Mouse (Mus musculus) kidney, adult 8-10 months (tissue): Measurements from ENCODE around the gene Tmem200a.
"Not testable (repeated sequence)": the region's sequence is repeated elsewhere in the genome, so short reads cannot be mapped to it uniquely, and the experiment has no call there.

ENCODE experiments used
- DNase-seq, 2 experiments: peaks; one replicate each; pipeline ENCODE4 v3.0.0; 2022

The Tmem200a gene

DNA sequence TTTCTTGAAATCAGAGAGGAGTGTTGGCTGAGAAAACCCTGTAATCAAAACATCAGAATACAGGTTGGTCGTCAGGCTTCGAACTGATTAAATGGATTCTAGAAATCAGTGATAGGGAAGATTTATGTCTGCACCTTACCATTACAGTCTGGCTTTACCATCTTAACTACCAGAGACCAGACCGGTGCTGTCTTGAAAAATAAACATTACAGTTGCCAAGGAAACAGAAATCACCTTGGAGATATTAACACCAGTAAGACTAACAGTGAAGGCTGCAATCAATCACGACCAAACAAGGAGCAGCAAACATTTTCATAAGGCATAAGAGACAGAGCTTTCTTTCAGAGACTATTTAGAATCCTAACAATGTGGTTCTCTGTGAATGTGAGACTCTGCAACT is 116.0 kb downstream of the Tmem200a start:
- DNase-seq: no peak

DNA sequence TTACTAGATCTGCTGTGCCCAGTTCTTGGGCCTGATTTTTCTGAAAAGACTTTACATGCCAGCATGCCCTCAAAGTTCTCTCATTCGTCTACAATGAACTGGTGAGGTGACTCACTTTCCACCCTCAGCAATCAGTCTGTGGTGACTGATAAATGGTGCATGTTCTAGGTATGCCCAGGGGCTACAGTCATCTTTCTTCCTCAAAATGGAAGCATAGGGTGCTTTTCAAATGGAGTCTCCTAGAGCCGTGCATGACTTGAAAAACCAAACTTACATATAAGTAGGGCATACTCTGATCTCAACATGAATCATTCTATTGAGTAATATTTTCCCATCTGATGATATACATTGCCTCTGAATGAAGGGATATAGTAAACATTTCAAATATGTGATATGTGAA is 117.8 kb downstream of the Tmem200a start:
- no peak for DNase-seq

- DNase-seq: no peak
Measured at GRCm38 (mm10) chr10:25958762-25959753, 119.8 kb downstream of the Tmem200a start.

DNA sequence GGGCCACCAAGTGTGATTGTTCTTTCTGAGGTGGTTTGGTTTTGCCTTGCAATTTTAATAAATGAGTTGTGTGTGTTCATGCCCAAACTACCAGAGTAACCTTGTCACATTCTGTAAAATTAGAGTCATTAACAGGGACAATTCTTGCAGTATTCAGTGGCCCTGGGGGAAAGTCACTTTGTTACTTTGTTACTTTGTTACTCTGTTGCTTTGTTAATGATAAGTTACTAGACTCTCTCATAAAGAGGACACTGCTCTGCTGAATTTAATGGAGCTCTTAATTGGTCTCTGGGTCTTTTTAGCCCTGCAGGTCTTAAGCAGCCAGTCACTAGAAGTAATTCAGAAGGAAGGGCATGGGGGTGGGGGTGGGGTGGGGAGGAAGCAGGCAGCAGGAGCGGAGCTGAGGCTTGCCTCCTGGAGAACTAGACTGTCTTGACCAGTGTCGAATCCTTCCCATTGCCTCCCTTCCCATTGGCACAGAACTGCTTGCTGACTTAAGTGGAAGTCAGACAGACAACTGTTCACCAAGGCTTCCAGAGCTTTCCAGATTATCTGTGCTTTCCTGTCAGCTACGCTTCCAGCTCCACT is 124.1 kb downstream of the Tmem200a start:
- no peak for DNase-seq

DNA sequence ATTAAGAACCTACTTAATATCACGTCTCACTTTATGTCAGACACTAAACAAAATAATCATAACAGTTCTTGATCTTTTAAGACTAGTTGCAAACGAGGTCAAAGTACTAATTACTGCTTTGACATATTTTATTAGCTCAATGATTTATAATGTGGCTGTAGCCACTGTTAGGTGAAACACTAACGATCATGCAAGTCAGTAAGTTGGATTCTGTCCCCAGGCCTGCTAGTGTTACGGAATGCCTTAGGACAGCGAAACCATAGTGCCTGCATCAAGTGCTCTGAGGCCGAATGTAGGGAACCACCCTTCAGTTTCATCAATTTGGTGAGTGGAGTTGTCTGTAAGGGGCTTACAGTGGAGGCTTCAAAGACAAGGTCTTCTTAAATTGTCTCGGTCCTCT is 126.0 kb downstream of the Tmem200a start:
- no peak for DNase-seq

- DNase-seq: no peak
Measured at GRCm38 (mm10) chr10:25952150-25952549, 126.7 kb downstream of the Tmem200a start.

GRCm38 (mm10) chr10:25945866-25946265 is 133.0 kb downstream of the Tmem200a start:
- DNase-seq: no peak

DNA sequence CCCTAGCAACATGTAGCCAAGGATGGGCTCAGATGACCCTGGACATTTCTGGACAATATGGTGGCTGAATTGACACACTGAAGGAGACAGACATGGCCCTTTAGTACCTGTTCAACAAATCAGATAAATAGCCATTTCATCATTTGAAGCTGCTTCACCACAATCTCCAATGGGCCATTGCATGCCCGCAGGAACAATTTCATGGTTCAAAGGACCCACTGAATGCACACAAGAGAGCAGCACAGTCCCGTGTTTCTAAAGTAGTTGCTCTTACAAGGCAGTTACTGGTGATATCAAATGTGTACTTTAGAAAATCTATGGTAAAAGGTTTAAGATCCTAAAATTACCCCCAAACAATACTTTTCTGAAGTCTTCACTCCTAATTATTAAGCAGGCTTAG is 134.2 kb downstream of the Tmem200a start:
- DNase-seq: no peak

GRCm38 (mm10) chr10:25931796-25932195 is 147.1 kb downstream of the Tmem200a start:
- no peak for DNase-seq

DNA sequence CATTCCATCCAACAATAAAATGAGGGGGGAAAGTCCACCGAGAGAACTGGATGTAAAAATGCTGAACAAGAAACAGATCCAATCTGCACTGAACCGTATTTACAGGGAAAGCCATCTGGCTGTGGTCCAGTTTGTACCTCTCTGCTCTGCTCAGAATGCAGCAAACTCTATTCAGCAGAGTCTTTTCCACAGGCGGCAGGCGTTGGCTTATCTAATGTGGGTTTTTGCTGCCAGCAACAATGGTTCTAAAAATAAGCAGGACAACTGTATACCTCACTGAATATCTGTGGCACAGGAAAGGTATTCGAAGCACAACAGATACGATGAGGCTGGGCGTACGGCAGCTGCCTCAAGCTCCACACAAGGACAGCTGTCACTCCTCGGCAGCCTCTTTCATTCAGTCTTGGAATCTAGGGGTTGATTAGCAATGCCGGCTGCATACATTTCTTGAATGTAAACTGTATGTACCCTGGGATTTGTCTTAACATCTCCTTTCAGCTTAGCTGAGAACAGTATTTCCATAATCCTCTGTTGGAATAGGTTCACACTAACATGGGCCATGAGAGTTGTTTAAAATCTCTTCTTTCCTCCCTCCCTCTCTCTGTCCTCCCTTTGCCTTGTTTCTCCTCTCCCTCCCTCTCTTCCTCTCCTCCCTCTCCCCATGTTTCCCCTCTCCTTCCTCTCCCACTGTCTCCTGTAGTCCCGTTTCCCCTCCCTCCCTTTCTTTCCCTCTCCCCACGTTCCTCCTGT is 149.3 kb downstream of the Tmem200a start:
- DNase-seq: peak in 1 of 2 experiments; percentile 15

DNA sequence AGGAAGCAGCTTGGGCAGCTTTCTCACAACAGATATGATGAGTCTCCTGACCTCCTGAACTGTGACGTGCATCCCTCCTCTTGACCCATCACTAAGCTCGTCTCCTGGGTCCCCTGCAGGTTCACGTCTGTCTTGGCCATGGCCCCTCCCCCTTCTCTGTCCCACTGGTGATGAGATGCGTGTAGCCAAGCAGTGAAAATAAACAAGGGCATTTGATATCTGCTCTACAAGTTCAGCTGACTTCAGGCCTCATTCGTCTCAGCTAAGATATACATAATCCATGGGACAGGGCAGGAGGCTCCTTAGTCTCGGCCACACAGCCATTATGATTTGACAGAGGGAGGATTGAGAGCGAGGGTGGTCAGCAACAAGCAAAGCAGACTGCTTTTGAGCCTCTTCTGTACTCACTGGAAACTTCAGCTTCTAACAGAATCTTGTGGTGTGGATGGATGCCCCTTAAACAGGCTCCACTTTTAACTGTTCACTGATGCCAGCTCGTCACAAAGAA is 149.9 kb downstream of the Tmem200a start:
- DNase-seq: no peak

GRCm38 (mm10) chr10:25928448-25928786 is 150.4 kb downstream of the Tmem200a start:
- no peak for DNase-seq

DNA sequence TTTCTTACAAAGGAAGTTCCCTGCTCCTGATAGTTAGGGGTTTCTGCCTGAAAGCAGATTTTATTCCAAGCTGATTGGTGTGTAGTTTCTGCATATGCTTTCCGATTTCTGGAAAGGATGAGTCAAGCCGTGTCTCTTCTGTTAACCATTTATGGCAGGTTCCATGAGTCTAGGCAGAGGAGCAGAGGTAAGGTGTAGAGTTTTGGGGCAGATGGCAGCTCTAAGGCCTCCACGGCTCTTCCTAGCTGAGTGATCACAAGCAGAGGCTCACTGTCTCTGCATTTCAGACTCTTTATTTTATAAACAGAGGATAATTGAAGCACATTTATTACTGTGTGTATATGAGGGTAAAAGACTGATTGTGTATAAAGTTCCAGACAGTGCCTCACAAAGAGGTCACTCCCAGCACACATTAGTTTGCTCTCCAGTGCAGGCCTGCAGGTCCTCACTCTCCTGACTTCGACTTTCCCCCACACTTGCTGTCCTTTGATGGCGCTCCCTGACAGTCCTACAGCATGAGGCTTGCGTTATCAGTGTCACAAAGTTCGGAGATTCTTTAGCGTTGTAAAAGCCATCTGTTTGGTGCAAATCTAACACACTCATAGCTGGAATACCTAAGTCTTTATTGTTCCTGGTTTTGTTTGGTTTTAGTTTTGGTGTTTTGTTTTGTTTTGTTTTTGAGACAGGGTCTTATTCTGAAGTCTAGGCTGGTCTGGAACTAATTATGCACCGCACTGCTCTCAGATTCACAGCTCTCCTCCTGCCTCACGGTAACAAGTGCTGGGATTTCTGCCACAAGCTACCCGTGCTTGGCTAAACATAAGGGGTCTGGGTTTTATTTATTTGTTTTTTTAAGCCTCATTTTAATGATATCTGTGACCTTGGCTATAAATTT is 151.1 kb downstream of the Tmem200a start:
- DNase-seq: no peak

- DNase-seq: no peak
Measured at GRCm38 (mm10) chr10:25920640-25921278, 158.1 kb downstream of the Tmem200a start.

GRCm38 (mm10) chr10:25918103-25918502 is 160.7 kb downstream of the Tmem200a start:
- DNase-seq: no peak

DNA sequence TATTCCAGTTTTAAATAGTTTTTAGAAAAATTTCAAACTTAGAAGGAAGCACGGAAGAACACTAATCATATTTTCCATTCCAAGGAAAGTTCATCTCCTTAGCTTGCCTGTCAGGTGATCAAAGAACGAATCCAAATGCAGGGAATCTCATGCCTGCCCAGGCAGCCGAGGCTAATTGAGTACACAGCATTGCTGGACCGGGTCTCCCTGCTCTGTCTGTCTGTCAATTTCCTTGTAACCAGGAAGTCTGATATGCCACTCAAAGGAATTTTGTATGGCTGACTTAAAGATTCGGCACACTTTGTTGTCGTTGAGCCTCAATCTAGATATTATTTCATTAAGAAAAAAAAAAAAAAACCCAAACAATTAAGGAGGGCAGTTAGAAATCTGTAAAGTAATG is 168.6 kb downstream of the Tmem200a start:
- DNase-seq: no peak

DNA sequence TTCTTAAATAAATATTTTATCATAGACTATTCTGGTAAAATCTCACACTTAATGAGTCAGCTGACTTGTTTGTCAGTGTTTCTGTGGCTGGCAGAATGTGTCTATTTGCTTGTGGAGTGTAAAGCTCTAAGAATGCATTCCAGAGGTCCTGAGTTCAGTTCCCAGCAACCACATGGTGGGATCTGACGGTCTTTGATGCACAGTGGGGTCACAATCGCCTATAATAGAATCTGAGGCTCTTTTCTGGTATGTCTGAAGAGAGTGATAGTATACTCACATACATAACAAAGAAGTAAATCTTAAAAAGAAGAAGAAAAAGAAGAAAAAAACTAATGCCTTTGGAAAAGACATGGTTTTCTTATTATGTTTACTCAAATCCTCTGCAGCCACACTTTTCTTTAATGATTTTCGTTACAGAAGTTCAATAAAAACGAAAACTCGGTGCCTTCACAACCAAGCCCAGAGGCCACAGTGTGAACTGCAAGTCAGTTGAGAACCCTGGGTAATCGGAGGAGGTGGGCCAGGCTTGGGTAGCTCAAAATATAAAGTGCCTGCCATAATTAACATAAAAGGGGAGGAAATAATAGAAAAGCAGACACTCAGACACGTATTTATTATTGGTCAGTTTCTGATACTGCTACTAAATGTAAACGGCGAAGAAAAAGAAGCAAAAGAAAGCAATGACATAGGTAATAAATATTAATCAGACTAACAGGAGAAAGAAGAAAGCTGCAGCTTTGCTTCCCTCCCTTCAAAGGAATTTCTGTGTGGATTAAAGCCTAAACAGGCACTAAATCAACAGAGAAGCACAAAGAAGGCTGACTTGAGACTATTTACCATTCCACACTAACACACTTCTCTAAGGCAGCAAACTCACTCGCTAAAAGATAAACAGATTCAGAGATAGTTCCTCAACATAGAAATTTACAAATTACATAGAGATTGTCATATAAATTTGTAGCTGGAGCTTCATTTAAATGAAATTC is 170.5 kb downstream of the Tmem200a start:
- DNase-seq: no peak

DNA sequence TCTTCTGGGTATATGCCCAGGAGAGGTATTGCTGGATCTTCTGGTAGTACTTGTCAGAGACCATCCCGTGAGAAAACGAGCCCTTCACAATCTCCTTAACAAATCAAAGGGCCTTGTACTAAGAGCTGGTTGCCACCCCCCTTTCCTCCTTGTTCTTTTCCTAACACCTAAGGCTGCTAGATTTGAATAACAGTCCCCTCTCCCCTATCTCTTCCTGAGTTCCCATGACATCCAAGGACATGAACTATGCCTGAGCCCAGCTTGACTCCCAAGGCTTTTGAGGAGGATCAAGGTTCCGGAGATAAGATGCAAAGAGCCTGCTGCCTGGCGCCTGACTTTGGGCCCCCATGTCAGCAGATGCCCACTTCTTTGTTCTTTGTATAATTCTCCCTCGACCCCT is 184.7 kb downstream of the Tmem200a start:
- not testable (repeated sequence) for DNase-seq

DNA sequence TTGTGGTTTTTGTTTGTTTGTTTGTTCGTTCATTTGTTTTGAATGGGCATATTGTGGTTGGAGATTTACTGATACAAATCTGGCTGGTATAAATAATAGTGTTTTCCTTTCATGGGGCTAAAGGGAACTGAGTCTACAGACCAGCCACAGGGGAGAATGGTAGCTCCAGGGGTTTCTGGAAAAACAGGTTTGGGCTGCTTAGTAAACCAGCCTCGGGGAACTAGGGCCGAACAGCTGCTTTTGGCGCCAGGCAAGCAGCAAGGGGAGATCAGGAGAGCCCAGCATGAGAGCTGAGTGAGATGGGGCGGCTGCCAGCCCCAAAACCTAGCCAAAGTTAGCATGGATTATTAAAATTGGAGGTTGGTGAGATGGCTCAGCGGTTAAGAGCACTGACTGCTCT is 191.6 kb downstream of the Tmem200a start:
- DNase-seq: no peak

DNA sequence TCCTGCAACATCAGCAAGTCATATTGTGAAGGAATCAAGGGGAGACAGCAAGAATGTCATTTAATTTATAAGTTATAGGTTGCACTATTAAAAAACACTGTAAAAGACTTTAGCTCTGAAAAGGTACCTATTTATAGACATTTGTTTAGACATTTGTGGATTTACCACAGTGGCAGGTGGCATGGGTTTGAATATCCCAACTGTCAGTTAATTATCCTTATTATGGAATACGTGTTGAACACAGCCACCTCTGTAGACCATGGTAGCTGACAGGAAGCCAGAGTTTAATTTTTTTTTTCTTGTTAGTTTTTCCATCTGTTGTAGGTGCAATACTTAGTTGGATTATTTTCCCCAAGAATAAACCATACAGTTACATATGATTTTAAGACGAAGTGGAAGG is 194.3 kb downstream of the Tmem200a start:
- DNase-seq: no peak

DNA sequence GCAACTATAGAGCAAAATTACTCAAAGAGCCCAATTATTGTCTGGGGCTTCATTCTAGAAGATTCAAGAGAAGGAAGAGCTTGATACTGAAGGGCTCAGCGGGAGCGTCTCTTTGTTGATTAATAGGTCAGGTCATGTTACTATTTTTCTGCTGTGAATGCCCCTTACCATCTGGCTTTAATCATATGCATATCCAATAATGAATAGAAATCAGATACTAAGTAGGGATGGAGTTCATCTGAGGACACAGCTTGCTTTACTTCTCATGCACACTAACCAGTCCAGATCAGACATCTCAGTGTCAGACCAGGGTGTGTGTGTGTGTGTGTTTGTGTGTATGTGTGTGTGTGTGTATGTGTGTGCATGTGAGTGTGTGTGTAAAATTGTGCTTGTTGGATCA is 201.1 kb downstream of the Tmem200a start:
- no peak for DNase-seq
